Mouse (Mus musculus) erythroblast, embryonic 14.5 days (primary cell): ENCODE measurements around the gene Slc25a45.

Experiments
- GATA1 ChIP-seq: IDR thresholded peaks from 2 replicates; pipeline ENCODE4 v1.6.1; 2012; ENCODE audit warnings: low read length, inconsistent platforms, mixed read lengths
- TAL1 ChIP-seq: IDR thresholded peaks from 3 replicates; pipeline ENCODE4 v1.6.1; 2012; ENCODE audit warnings: low read length, inconsistent platforms, mixed read lengths

GRCm38 (mm10) chr19:5889211-5889610 lies 11.6 kb downstream of the Slc25a45 start:
- no peak for TF ChIP-seq GATA1
- TF ChIP-seq TAL1, result no peak
